Mouse (Mus musculus) testis, postnatal 14 days (tissue): Measurements from ENCODE around the gene Ddx54.
A peak's percentile ranks its signal among the peaks of the same experiment; 100 is the strongest.

ENCODE experiments used
- DNase-seq: peaks from one replicate; pipeline ENCODE4 v3.0.0; 2021; ENCODE audit warnings: low spot score

Gene Ddx54

GRCm38 (mm10) chr5:120612822-120613604, 474 bp downstream of the Ddx54 start:
- peak; percentile 100 for DNase-seq

DNA sequence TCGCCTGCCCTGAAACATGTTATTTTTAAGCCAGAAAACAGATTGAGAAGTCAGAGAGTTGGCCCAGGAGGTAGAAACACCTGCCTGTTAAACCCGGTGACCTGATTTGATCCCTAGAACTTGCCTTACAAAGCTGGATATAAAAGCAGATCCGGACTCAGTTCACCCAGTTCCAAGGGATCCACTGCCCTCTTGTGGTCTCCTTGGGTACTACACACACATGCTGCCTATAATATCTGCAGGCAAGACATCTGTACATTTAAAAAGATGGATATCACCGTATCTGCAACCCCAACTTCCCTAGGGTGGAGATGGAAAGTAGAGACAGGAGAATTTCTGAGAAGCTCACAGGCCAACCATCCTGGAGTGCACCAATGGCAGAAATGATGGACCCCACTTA, 3.4 kb downstream of the Ddx54 start:
- peak; percentile 61 for DNase-seq

DNA sequence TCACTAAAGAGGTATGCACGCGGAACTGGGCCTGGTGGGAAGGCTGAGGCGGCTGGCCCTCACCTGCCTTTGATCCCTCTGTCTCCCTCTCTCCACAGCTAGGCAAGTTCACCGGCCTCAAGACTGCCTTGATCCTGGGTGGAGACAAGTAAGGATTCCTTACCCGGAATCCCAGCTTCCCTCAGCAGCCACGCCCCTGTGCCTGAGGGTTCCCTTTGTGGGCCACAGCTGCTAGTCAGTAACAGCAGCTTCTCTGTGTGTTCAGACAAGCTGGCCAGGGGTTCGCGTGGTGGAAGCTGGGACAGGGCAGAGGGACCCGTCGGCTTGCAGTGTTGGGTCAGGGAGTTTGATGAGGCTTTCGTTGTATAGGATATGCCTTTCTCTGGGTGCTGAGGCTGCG, 6.2 kb downstream of the Ddx54 start:
- no peak for DNase-seq

GRCm38 (mm10) chr5:120619201-120619600, 6.7 kb downstream of the Ddx54 start:
- no peak for DNase-seq

DNA sequence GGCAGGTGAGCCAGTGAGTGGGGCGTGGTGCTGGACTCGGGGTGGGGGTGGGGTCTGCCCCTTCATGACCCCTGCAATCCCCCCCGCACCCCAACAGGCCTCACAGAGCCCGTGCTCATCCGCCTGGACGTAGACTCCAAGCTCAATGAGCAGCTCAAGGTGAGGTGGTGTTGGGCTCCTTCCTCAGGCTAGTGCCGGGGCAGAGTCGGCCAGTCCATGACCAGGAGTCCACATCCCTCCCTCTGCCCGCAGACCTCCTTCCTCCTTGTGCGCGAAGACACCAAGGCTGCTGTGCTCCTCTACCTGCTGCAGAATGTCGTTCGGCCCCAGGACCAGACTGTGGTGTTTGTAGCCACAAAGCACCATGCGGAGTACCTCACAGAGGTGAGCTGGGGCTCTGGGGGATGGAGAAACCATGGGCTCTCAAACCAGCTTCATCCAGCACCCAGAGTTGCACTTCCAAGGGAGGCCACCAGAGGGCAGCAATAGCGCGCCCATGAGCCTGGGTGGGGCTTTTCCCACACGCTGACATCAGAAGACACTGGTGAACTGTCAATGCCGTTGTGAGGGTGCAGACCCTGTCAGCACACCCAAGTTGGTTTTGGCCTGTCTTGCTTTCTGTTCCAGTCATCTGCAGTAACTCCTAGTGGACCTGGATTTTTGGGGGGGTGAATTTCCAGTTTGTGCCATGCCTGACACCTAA, 8.0 kb downstream of the Ddx54 start:
- DNase-seq: peak; percentile 66

DNA sequence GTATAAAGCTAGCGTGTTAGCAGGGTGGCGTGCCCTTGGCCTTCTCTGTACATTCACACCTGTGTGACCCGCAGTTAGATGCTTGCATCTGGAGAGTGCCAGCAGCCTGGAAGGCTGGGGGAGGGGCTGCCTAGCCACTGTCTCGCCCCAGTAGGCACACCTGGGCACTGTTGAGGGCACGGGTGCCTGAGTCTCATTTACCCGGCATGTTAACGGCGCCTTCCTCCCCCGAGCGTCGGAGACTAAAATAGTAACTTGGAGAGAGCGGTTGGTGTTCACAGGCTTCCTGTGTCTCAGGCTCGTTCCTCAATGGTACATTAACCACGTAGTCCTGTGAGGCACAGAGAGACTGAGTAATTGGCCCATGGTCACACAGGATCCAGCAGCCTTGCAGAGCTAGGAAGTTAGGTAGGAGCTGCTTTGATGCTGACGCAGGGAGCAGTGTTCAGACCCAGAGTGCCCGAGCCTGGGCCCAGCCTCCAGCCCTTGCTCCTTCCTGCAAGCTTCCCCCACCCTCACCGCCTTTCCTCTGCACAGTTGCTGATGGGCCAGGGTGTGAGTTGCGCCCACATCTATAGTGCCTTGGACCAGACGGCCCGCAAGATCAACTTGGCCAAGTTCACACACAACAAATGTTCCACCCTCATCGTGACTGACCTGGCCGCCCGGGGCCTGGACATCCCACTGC, 8.7 kb downstream of the Ddx54 start:
- DNase-seq: no peak

GRCm38 (mm10) chr5:120621846-120622197, 9.3 kb downstream of the Ddx54 start:
- DNase-seq: no peak

DNA sequence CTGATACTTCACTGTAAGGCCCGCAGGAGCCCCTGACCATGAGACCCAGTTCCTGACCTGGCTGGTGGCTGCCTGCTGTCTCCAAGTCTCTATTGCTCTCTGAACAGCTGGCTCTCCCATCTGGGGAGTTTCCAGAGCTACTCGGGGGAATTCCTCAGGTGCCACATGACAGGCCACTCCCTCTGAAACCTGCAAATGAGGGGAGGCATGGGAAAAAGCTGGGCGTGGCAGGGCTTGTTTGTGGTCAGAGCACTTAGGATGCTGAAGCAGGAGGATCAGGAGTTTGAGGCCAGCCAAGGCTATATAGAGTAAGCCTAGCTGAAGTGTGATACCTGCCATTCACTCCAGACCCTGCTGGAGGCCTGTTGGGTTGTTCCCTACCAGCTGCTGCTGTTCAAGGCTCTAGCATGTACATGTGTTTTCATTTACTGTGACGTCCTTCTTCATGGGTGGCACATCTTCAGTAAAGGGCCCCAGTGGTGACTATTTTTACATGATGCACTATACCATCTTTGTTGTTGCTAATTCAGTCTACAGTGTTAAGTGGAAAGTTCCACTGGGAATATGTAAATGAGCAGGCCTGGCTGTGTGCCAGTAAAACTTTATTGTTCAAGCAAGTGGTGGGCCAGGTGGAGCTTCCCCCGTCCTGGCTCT, 9.8 kb downstream of the Ddx54 start:
- DNase-seq: no peak

GRCm38 (mm10) chr5:120624427-120624826, 11.9 kb downstream of the Ddx54 start:
- no peak for DNase-seq

DNA sequence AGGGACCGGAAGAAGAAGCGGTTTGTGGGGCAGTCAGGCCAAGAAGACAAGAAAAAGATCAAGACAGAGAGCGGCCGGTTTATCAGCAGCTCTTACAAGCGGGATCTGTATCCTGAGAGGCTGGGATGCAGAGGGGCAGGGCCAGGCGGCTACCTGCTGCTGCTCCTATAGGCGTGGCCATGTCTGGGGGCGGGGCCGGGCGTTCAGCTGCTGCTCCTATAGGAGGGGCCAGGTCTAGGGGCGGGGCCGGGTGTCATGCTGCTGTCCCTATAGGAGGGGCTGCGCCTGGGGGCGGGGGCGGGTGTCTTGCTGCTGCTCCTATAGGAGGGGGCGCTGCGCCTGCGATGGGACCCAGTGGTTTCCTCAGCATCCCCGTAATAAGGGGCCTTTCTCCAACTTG, 13.9 kb downstream of the Ddx54 start:
- DNase-seq: peak; percentile 87

DNA sequence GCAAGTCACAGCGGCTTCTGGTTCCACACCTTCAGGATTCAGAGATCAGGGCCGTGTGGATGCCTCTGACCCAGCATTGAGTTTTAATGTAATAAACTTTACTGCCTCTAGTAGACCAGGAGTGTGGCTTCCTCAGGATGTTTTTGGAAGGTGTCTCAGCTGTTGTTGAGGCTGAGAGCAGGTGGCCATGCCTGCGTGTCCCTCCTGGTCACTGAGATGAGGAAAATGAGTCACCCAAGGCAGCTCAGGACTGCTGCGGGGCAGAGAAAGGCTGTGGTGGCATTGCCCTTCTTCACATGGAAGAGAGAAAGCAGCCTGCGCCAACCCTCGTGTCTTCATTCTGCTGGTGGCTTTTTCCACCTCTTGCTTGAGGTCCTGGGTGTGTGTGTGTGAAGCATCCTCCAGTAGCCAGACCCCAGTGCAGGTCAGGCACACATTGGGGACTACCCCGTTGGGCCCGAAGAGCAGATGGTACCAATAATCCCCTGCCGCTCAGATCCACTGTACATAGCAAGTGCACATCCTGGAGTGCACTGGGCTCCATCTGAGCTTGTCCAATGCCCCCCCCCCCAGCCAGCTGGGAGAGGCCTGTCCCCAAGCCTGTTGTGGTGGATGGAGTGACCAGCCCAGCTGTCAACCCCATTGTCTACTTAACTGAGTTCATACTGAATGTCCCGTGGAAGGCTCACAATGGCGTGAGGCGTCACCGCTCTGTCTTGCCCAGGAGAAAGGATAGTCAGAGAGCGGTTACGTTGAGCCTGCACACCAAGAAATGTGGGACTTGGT, 15.2 kb downstream of the Ddx54 start:
- DNase-seq: no peak

GRCm38 (mm10) chr5:120628624-120629023, 16.1 kb downstream of the Ddx54 start:
- DNase-seq: no peak

- DNase-seq: no peak
These were observed 18.6 kb downstream of the Ddx54 start for GRCm38 (mm10) chr5:120631128-120631527.

GRCm38 (mm10) chr5:120631892-120632291, 19.4 kb downstream of the Ddx54 start:
- DNase-seq: no peak

- no peak for DNase-seq
These were observed 21.6 kb downstream of the Ddx54 start, which contains the start of gene Cfap73 for GRCm38 (mm10) chr5:120634131-120634530. Gene Cfap73, minus strand, starts transcription at chr5:120634235.

GRCm38 (mm10) chr5:120634860-120635259, 22.3 kb downstream of the Ddx54 start:
- DNase-seq: no peak

- no peak for DNase-seq
These were observed 23.1 kb downstream of the Ddx54 start for GRCm38 (mm10) chr5:120635633-120636032.

DNA sequence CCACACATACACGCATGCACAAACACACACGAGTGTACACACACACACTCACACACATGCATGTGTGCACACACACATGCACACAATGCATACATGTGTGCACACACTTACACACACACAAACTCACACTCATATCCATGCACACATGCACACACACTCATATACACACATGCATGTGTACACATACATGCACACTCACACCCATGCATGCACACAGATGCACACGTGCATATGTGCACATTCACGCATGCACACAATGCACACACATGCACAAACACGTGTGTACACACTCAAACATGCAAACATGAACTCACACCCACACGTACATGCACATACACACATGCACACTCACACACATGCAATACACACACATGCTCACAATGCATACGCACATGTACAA, 27.6 kb downstream of the Ddx54 start:
- DNase-seq: no peak

DNA sequence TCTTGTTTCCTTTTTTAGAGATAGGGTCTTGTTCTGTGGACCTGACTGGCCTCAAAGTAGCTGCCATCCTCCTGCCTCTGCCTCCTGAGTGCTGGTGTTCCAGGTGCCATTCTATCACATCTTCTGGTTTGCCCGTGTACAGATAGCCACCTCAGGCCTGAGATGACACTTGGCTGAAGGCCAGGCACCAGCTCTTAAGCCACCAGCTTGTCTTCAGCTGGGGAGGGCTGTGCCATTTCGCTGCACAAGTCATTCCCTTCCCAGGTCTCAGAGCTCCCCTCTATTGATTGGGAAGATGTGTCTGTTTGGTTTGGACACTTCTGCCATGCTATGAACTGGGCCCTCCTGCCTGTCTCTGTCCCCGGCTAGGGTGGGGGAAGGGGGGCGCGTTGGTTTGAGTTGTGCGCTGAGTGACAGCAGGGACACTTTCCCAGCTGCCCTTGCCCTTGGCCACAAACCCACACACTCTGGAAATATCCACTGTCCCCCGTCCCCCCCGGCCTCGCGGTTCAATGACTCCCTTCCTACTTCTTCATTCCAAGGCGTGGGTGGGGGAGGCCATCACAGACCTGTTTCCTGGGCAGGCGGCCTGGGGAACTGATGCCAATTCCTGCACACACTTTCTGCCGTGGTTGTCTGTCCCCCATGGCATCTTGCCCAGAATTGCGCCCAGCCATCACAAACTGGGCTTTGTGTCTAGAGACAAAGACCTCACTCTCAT, 31.0 kb downstream of the Ddx54 start:
- peak; percentile 76 for DNase-seq

- no peak for DNase-seq
These were observed 31.7 kb downstream of the Ddx54 start for GRCm38 (mm10) chr5:120644227-120644626.

GRCm38 (mm10) chr5:120645851-120646250, 33.3 kb downstream of the Ddx54 start:
- DNase-seq: no peak
